Mouse (Mus musculus) liver, embryonic 14.5 days (tissue): ENCODE data around the gene Pcnp. TPM values are rescaled to one million over a fixed set of nuclear protein-coding genes. Genes with fewer than 3 reads are reported as not detected.
A peak's percentile ranks its signal among the peaks of the same experiment; 100 is the strongest.
"Not testable (repeated sequence)": the region's sequence is repeated elsewhere in the genome, so short reads cannot be mapped to it uniquely, and the experiment has no call there.

Source experiments
- ATAC-seq: fragments of 200-750 bp; cut with Nextera tagmentation; 2 replicates; pipeline ENCODE4 v1.8.0; 2017; ENCODE audit warnings: moderate number of reproducible peaks, mild to moderate bottlenecking, moderate library complexity; ENCODE audit not compliant: insufficient read depth
- DNase-seq, 3 experiments: peaks; one replicate each; pipeline ENCODE4 v3.0.0-alpha.2; 2012 to 2013; ENCODE audit warnings: low read depth in 3 of 3, low spot score in 3 of 3
- H3K27ac ChIP-seq: fragments of 300-500 bp; sonication (generic); 2 replicates; pipeline ENCODE4 v1.5.1; 2014; ENCODE audit warnings: moderate library complexity, mild to moderate bottlenecking, control low read depth, inconsistent platforms
- H3K27me3 ChIP-seq: fragments of 300-500 bp; sonication (generic); 2 replicates; pipeline ENCODE4 v1.6.1; 2014; ENCODE audit warnings: mild to moderate bottlenecking, low read length, moderate library complexity; ENCODE audit not compliant: control insufficient read depth, insufficient read depth
- H3K36me3 ChIP-seq: fragments of 300-500 bp; sonication (generic); replicated peaks from 2 replicates; pipeline ENCODE4 v1.6.1; 2014; ENCODE audit warnings: low read depth; ENCODE audit not compliant: control insufficient read depth, insufficient read depth
- H3K4me1 ChIP-seq, 2 experiments: fragments of 200-500 bp in 1 of 2; fragments of 300-500 bp in 1 of 2; sonication (generic) in 1 of 2; replicated peaks; 2 replicates each; pipeline ENCODE4 v1.6.1; 2012 to 2014; ENCODE audit warnings: antibody characterized with exemption in 1 of 2, inconsistent platforms in 1 of 2, low read length in 1 of 2; ENCODE audit not compliant: control insufficient read depth in 2 of 2, insufficient read depth in 2 of 2
- H3K4me2 ChIP-seq: fragments of 300-500 bp; sonication (generic); 2 replicates; pipeline ENCODE4 v1.6.1; 2014; ENCODE audit warnings: low read depth, mild to moderate bottlenecking, control low read depth, moderate library complexity
- H3K4me3 ChIP-seq, 2 experiments: fragments of 200-500 bp in 1 of 2; fragments of 300-500 bp in 1 of 2; sonication (generic) in 1 of 2; 2 replicates each; pipeline ENCODE4 v1.5.1; 2012 to 2014; ENCODE audit warnings: low read depth in 2 of 2, low read length in 2 of 2, mild to moderate bottlenecking in 2 of 2, control low read depth in 1 of 2, inconsistent platforms in 1 of 2, moderate library complexity in 1 of 2; ENCODE audit not compliant: insufficient read depth in 1 of 2
- H3K9ac ChIP-seq: fragments of 300-500 bp; sonication (generic); replicated peaks from 2 replicates; pipeline ENCODE4 v1.6.1; 2014; ENCODE audit warnings: mild to moderate bottlenecking, control low read depth, moderate library complexity
- H3K9me3 ChIP-seq: fragments of 300-500 bp; sonication (generic); 2 replicates; pipeline ENCODE4 v1.6.1; 2016; ENCODE audit warnings: low read length, mixed read lengths; ENCODE audit not compliant: control insufficient read depth
- CTCF ChIP-seq: IDR thresholded peaks from 2 replicates; pipeline ENCODE4 v1.5.1; 2016; ENCODE audit warnings: antibody characterized with exemption, low read depth, control low read depth
- EP300 ChIP-seq: IDR thresholded peaks from 2 replicates; pipeline ENCODE4 v1.6.1; 2016; ENCODE audit warnings: antibody characterized with exemption, low read depth
- WGBS: fragments of 180-500 bp; shearing (Covaris S2); extraction: QIAGEN DNeasy Blood & Tissue Kit; methylation state at CpG from one replicate; pipeline ENCODE4 v1.1.7; 2014; ENCODE audit not compliant: insufficient replicate concordance; 5-methylcytosine and 5-hydroxymethylcytosine counted together
- microRNA-seq: library from miRNA; unstranded; fragments of <30 nt; microRNA quantifications from one replicate; pipeline ENCODE4, GENCODE M21; 2016
- polyA plus RNA-seq, 2 experiments: library from polyadenylated mRNA; depleted of rRNA in 1 of 2; stranded (reverse) in 1 of 2; unstranded in 1 of 2; fragments of >200 nt; fragmentation: Nextera tagmentation in 1 of 2; extraction: Ambion mirVana in 1 of 2; gene quantifications; 2 replicates each; pipeline versions ENCODE4 v1.2.1 to v1.2.3; 2012 to 2014

The Pcnp gene
- polyA plus RNA-seq, 2 experiments: 33.6 to 102 TPM

DNA sequence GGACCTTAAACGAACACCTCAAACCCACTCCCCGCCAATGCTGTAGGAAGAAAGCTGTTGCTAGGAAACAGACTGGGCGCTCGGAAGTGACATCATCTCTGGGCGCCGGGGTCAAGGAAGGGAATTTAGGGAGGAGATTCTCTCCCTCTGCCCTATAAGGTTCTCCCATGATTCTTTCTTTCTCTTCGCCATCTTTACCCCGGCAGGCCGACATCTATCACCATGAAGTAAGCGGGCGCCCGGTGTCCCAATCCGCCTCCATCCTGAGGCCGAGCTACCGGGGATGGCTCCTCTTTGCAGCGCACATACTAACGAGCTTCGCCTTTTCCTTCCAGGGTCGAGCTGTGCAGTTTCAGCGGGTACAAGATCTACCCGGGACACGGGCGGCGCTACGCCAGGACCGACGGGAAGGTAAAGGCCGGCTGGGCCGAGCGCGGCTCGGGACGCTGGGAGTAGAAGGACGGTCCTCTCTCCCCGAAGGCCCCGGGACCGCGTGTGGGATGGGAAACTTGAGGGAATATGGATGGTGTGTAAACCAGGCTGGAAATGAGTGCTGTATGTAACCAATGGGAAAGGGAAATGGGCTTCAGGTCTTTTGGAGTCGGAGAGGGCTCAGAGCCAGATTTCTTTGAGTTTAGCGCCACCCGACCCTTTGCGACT is 63.2 kb downstream of the Pcnp start, which contains the start of gene Rpl24:
Gene Rpl24, plus strand, starts transcription at position 64 of the 660 bp plus-strand sequence.
- H3K36me3 ChIP-seq: peaks cover 33% of the 10 kb centered on the region
- WGBS: under 1% methylated on average over 42 of the region's 42 CpGs
- ATAC-seq (peak; percentile 90), DNase-seq (peak; percentile 90 to 92 (median 90))
- H3K9me3 ChIP-seq: no peaks in the 10 kb centered on the region
- H3K4me2 ChIP-seq: peak within 1 kb of the TSS; percentile 77
- peak within 1 kb of the TSS; percentile 93 to 94 for H3K4me3 ChIP-seq
- H3K27me3 ChIP-seq: no peaks in the 10 kb centered on the region
- H3K27ac ChIP-seq: peak within 1 kb of the TSS; percentile 67
- no peak for TF ChIP-seq EP300
- TF ChIP-seq CTCF: no peak
- H3K9ac ChIP-seq: peak within 1 kb of the TSS; percentile 96
- H3K4me1 ChIP-seq: peaks cover 0 to 7% of the 10 kb centered on the region in 2 experiments; a peak in 3 of 4 replicates

DNA sequence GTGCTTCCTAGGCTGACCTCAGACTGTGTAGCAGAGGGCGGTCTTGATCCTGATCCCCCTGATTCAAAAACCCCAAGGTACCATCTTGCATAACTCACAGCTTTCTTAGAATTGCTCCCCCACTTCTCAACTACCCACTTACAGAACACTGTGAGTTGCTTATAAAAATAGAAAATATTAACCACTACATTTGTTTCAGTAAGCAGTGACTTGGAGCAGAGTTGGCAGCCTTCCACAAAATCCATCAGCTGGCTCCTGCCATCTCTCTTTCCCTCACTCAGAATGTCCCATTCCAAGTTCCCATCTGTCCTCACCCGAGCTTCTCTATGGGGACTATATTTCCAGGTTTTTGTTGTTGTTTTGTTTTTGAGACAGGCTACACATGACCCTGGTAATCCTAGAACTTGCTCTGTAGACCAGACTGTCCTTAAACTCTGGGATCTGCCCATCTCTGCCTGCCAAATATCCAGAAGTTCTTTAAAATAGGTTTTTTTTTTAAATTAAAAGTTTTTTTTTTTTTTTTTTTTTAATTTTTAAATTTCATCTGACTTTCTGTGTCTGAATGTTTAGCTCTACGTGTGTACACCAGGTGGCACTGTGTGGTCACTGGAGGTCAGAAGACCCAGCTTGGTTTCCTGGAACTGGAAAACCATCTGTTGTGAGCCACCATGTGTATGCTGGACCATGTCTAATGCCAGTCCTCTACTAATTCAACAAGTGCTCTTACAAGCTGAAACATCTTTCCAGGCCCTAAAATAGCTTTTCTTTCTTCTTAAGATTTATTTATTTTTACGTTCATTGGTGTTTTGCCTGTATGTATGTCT is 65.2 kb downstream of the Pcnp start:
- Histone ChIP-seq H3K4me1 (peaks cover 0 to 7% of the 10 kb centered on the region in 2 experiments; a peak in 3 of 4 replicates), H3K27ac (no peak overlapping the region), H3K9ac (no peak overlapping the region), H3K27me3 (no peaks in the 10 kb centered on the region), H3K9me3 (no peaks in the 10 kb centered on the region), H3K4me2 (no peak overlapping the region), H3K4me3 (no peak overlapping the region), H3K36me3 (peaks cover 13% of the 10 kb centered on the region)
- peak in 1 of 3 experiments; percentile 43 for DNase-seq
- TF ChIP-seq EP300 (no peak), CTCF (peak; percentile 55)
- no peak for ATAC-seq
- 54% methylated on average over 4 of the region's 4 CpGs for WGBS

DNA sequence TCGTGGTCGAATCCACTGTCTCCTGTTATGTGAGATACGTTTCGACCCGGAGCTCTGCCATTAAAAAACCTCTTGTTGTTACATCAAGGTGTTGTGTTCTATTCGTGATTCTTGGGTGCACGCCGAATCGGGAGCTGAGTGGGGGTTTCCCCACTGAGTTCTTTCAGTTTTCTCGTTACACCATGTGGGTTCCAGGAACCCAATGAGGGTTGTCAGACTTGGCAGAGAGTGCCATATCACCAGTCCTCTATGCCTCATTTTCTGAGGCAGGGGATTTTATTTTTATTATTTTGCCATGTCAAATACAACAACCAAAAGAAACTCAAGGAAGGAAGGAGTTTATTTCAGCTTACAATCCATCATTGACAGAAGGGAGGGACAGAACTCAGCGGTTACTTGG is 66.5 kb downstream of the Pcnp start:
- not testable (repeated sequence) for H3K4me3 ChIP-seq, H3K27ac ChIP-seq, DNase-seq, H3K4me1 ChIP-seq, H3K36me3 ChIP-seq, H3K4me2 ChIP-seq, H3K27me3 ChIP-seq, H3K9me3 ChIP-seq, H3K9ac ChIP-seq, ATAC-seq
- WGBS: 83% methylated on average over 5 of the region's 11 CpGs

Small RNA genes lying within 50 kb of the gene (microRNA-seq; reads per million reads assigned to microRNA genes)
- gene Gm24047: not detected

Other genes starting within 250 kb of the Pcnp start
- gene Nfkbiz, start 190.8 kb downstream of the Pcnp start, polyA plus RNA-seq (2012; rRNA removed): 2.1 and 2.4 TPM in 2 replicates
- gene Nfkbiz, start 190.8 kb downstream of the Pcnp start, polyA plus RNA-seq (2014; fragmentation: Nextera tagmentation; extraction: Ambion mirVana): 1.7 and 1.9 TPM in 2 replicates
- gene Nxpe3, start 134.5 kb downstream of the Pcnp start, polyA plus RNA-seq (2012; rRNA removed): 0.62 and 0.83 TPM in 2 replicates
- 0.33 and 0.45 TPM in 2 replicates for gene Nxpe3, start 134.5 kb downstream of the Pcnp start, polyA plus RNA-seq (2014; fragmentation: Nextera tagmentation; extraction: Ambion mirVana)
- 1.5 and 2.0 TPM in 2 replicates for gene Cep97, start 94.9 kb downstream of the Pcnp start, polyA plus RNA-seq (2012; rRNA removed)
- gene Cep97, start 94.9 kb downstream of the Pcnp start, polyA plus RNA-seq (2014; fragmentation: Nextera tagmentation; extraction: Ambion mirVana): 3.9 and 5.4 TPM in 2 replicates
- gene Rpl24, start 63.5 kb downstream of the Pcnp start, polyA plus RNA-seq (2012; rRNA removed): 155 and 464 TPM in 2 replicates
- gene Rpl24, start 63.5 kb downstream of the Pcnp start, polyA plus RNA-seq (2014; fragmentation: Nextera tagmentation; extraction: Ambion mirVana): 477 and 499 TPM in 2 replicates
- 3.1 and 5.1 TPM in 2 replicates for gene Zbtb11, start 55.9 kb downstream of the Pcnp start, polyA plus RNA-seq (2012; rRNA removed)
- gene Zbtb11, start 55.9 kb downstream of the Pcnp start, polyA plus RNA-seq (2014; fragmentation: Nextera tagmentation; extraction: Ambion mirVana): 8.4 and 9.5 TPM in 2 replicates
- gene Trmt10c, start 8.1 kb upstream of the Pcnp start, polyA plus RNA-seq (2012; rRNA removed): 3.2 and 6.1 TPM in 2 replicates
- gene Trmt10c, start 8.1 kb upstream of the Pcnp start, polyA plus RNA-seq (2014; fragmentation: Nextera tagmentation; extraction: Ambion mirVana): 16.1 and 17.7 TPM in 2 replicates
- 6.9 and 8.7 TPM in 2 replicates for gene Senp7, start 18.6 kb upstream of the Pcnp start, polyA plus RNA-seq (2012; rRNA removed)
- gene Senp7, start 18.6 kb upstream of the Pcnp start, polyA plus RNA-seq (2014; fragmentation: Nextera tagmentation; extraction: Ambion mirVana): 15.5 and 16.9 TPM in 2 replicates
- 0.16 and 0.28 TPM in 2 replicates for gene Impg2, start 174.6 kb upstream of the Pcnp start, polyA plus RNA-seq (2012; rRNA removed)
- 0.04 and 0.19 TPM in 2 replicates for gene Impg2, start 174.6 kb upstream of the Pcnp start, polyA plus RNA-seq (2014; fragmentation: Nextera tagmentation; extraction: Ambion mirVana)